Mouse (Mus musculus) retina, postnatal 1 day (tissue): ENCODE measurements around the gene Olfr938.

ENCODE experiments used
- DNase-seq: peaks from one replicate; pipeline ENCODE4 v3.0.0-alpha.2; 2012

Olfr938 gene

GRCm38 (mm10) chr9:39078787-39079186 is at the start of gene Olfr938:
Gene Olfr938 (minus strand): TSS chr9:39078887.
- DNase-seq = no peak

- DNase-seq = no peak
Measured at GRCm38 (mm10) chr9:39127831-39128230, 49.1 kb upstream of the Olfr938 start, which contains the start of gene Olfr27. Gene Olfr27 (plus strand): TSS chr9:39128131.

GRCm38 (mm10) chr9:39127326-39127725 is 48.6 kb upstream of the Olfr938 start:
- no peak for DNase-seq

DNA sequence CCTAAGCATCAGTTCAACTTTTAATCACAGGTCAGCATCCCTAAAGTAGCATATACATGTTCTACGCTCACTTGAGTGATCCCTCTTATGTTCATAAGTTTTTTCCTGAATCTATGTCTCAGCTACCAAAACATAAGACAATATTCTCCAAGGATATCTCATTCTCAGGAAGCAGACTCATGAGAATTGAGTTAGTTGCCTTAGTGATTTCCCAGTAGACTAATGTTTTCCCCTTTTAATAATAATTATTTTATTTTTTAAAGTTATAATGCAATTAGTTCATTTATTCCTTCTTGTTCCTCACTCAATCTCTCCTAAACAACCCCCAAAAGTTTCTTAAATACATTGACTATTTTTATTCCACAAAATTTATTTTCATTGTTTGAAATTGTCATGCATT is 13.8 kb downstream of the Olfr938 start, which contains the start of gene Olfr937:
Gene Olfr937, minus strand, starts transcription at position 101 of the 400 bp plus-strand sequence.
- no peak for DNase-seq
